Mouse (Mus musculus): Measurements from ENCODE around the gene Fam71e1. TPM values are rescaled to one million over a fixed set of nuclear protein-coding genes. Genes with fewer than 3 reads are reported as not detected.

Gene Fam71e1
- total and polyA plus RNA-seq, 3 experiments: 1.2 to 2.0 TPM; not detected in 1

DNA sequence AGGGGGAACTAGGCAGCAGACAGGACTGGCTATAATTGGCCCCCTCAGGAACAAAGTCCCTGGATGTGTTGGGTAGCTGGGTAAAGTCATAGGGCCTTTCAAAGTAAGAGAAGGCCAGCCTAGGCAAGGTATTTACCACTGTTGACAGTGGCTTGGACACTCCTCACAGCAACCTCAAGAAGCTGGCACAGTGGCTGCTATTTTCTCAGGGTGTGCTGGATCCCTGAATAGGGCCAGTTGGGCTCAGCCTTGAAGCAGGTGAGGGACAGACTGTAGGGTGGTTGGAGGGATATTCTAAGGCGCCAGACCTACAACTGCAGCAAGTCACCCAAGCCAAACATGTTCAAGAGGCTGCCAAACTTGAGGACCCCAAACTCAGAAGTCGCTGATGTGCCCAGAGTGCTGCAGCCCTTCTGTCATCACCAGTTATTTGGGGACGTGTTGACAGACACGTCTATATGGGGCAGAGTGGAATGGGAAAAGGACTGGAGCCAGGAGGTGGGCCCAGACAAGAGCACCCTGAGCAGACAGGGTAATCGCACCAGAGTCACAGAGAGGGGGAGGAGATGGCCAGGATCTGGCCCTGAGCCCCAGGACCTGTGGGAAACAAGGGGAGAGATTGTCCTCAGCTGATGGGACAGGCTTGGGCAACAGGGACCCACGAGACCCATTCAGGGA lies 24.4 kb upstream of the Fam71e1 start:
- 0 out of 4 replicates have a peak, but pooled peaks cover 0 to 2% of the 10 kb centered on the region in 2 experiments for H3K27me3 ChIP-seq (ENCODE audit: control insufficient read depth in 1 of 2, insufficient read depth in 2 of 2, low read length in 2 of 2)
- H3K4me1 ChIP-seq (ENCODE audit: control insufficient read depth in 1 of 2, insufficient read depth in 2 of 2, low read length in 2 of 2): peaks cover 0 to 10% of the 10 kb centered on the region in 2 experiments; a peak in 2 of 4 replicates
- H3K9me3 ChIP-seq (replicated peaks; ENCODE audit: insufficient read depth, low read length): no peaks in the 10 kb centered on the region
- no peak for TF ChIP-seq GATA1 (IDR thresholded peaks at IDR 0.05; ENCODE audit: low read depth, low read length)
- no peak for TF ChIP-seq ZNF384 (IDR thresholded peaks at IDR 0.05; ENCODE audit: low read depth, low read length)
- peak in 1 of 2 experiments; percentile 33; a peak in 1 of 4 replicates for TF ChIP-seq POLR2A (IDR thresholded peaks at IDR 0.05; ENCODE audit: control insufficient read depth in 1 of 2, insufficient read depth in 1 of 2, low read depth in 1 of 2, low read length in 2 of 2, poor library complexity in 1 of 2)
- 0 out of 2 replicates have a peak, but pooled peaks have one; percentile 56 for TF ChIP-seq POLR2AphosphoS2 (IDR thresholded peaks at IDR 0.05; ENCODE audit: low read length)
- no peak overlapping the region for H3K27ac ChIP-seq (ENCODE audit: control insufficient read depth, low read depth, low read length)
- no peaks in the 10 kb centered on the region for H3K36me3 ChIP-seq (ENCODE audit: control insufficient read depth in 1 of 2, insufficient read depth in 2 of 2, low read length in 2 of 2)
- no peak for DNase-seq (ENCODE audit: low read depth, low spot score)
- no peak overlapping the region for H3K4me3 ChIP-seq (ENCODE audit: control insufficient read depth in 1 of 2, insufficient read depth in 1 of 2, low read depth in 2 of 2, low read length in 2 of 2)
- peaks cover 3% of the 10 kb centered on the region for H3K79me2 ChIP-seq (ENCODE audit: control insufficient read depth, insufficient read depth, low read length, poor library complexity)
- no peak overlapping the region for H3K9ac ChIP-seq (ENCODE audit: control insufficient read depth, low read depth, low read length, poor library complexity, severe bottlenecking)

- H3K79me2 ChIP-seq (ENCODE audit: control insufficient read depth, insufficient read depth, low read length, poor library complexity): peaks cover 3% of the 10 kb centered on the region
- TF ChIP-seq NELFE (IDR thresholded peaks at IDR 0.05; ENCODE audit: low read depth, low read length): no peak
- TF ChIP-seq POLR2A (IDR thresholded peaks at IDR 0.05; ENCODE audit: control insufficient read depth in 1 of 2, insufficient read depth in 1 of 2, low read depth in 1 of 2, low read length in 2 of 2, poor library complexity in 1 of 2): no peak
- no peak for TF ChIP-seq SMC3 (IDR thresholded peaks at IDR 0.05; ENCODE audit: low read depth, low read length)
- no peak for TF ChIP-seq TCF12 (IDR thresholded peaks at IDR 0.05; ENCODE audit: low read depth, low read length)
- no peak for TF ChIP-seq CHD2 (IDR thresholded peaks at IDR 0.05; ENCODE audit: low read length)
- TF ChIP-seq CTCF (IDR thresholded peaks at IDR 0.05 in 2 of 3, conservative IDR thresholded peaks at IDR 0.05 in 1 of 3; ENCODE audit: control insufficient read depth in 1 of 3, insufficient read depth in 1 of 3, low read depth in 2 of 3, low read length in 3 of 3, poor library complexity in 1 of 3, severe bottlenecking in 1 of 3): no peak
- no peak for TF ChIP-seq GATA1 (IDR thresholded peaks at IDR 0.05; ENCODE audit: low read depth, low read length)
- TF ChIP-seq HCFC1 (IDR thresholded peaks at IDR 0.05; ENCODE audit: low read depth, low read length): no peak
- no peak for TF ChIP-seq UBTF (IDR thresholded peaks at IDR 0.05; ENCODE audit: borderline replicate concordance, insufficient read depth, low read depth, low read length)
- no peak for TF ChIP-seq RCOR1 (IDR thresholded peaks at IDR 0.05; ENCODE audit: low read depth, low read length)
- no peak for TF ChIP-seq TBP (IDR thresholded peaks at IDR 0.05; ENCODE audit: low read depth, low read length)
- no peak for TF ChIP-seq MYC (IDR thresholded peaks at IDR 0.05; ENCODE audit: low read depth, low read length)
- TF ChIP-seq ZC3H11A (IDR thresholded peaks at IDR 0.05; ENCODE audit: low read depth, low read length): no peak
- TF ChIP-seq JUND (IDR thresholded peaks at IDR 0.05; ENCODE audit: low read depth, low read length): no peak
- TF ChIP-seq KAT2A (conservative IDR thresholded peaks at IDR 0.05; ENCODE audit: low read depth, low read length): no peak
- TF ChIP-seq POLR2AphosphoS5 (IDR thresholded peaks at IDR 0.05; ENCODE audit: borderline replicate concordance, low read depth, low read length): no peak
- TF ChIP-seq MXI1 (IDR thresholded peaks at IDR 0.05; ENCODE audit: low read depth, low read length): no peak
- TF ChIP-seq GABPA (IDR thresholded peaks at IDR 0.05; ENCODE audit: low read depth, low read length): no peak
- no peak overlapping the region for H3K9ac ChIP-seq (ENCODE audit: control insufficient read depth, low read depth, low read length, poor library complexity, severe bottlenecking)
- DNase-seq (ENCODE audit: low read depth, low spot score): peak; percentile 19
- 0 out of 4 replicates have a peak, but pooled peaks cover 0 to 2% of the 10 kb centered on the region in 2 experiments for H3K27me3 ChIP-seq (ENCODE audit: control insufficient read depth in 1 of 2, insufficient read depth in 2 of 2, low read length in 2 of 2)
- H3K4me1 ChIP-seq (ENCODE audit: control insufficient read depth in 1 of 2, insufficient read depth in 2 of 2, low read length in 2 of 2): peaks cover 0 to 10% of the 10 kb centered on the region in 2 experiments; a peak in 2 of 4 replicates
- no peak overlapping the region for H3K4me3 ChIP-seq (ENCODE audit: control insufficient read depth in 1 of 2, insufficient read depth in 1 of 2, low read depth in 2 of 2, low read length in 2 of 2)
- H3K27ac ChIP-seq (ENCODE audit: control insufficient read depth, low read depth, low read length): no peak overlapping the region
- H3K9me3 ChIP-seq (replicated peaks; ENCODE audit: insufficient read depth, low read length): no peaks in the 10 kb centered on the region
- H3K36me3 ChIP-seq (ENCODE audit: control insufficient read depth in 1 of 2, insufficient read depth in 2 of 2, low read length in 2 of 2): no peaks in the 10 kb centered on the region
Observed at GRCm38 (mm10) chr7:44472558-44472885, 23.9 kb upstream of the Fam71e1 start.
